Mouse (Mus musculus) cortical plate, adult 2 months (tissue): ENCODE data around the gene Lrig1.

ENCODE experiments used
- CTCF ChIP-seq: fragments of 200-500 bp; IDR thresholded peaks from 2 replicates; pipeline ENCODE4 v1.5.1; 2011; ENCODE audit warnings: mild to moderate bottlenecking, control low read depth, low read length; ENCODE audit not compliant: insufficient read depth; ENCODE audit errors: extremely low read depth
- POLR2A ChIP-seq: fragments of 200-500 bp; IDR thresholded peaks from 2 replicates; pipeline ENCODE4 v1.6.1; 2011; ENCODE audit warnings: mild to moderate bottlenecking, low read length, control low read depth; ENCODE audit not compliant: insufficient read depth; ENCODE audit errors: extremely low read depth

DNA sequence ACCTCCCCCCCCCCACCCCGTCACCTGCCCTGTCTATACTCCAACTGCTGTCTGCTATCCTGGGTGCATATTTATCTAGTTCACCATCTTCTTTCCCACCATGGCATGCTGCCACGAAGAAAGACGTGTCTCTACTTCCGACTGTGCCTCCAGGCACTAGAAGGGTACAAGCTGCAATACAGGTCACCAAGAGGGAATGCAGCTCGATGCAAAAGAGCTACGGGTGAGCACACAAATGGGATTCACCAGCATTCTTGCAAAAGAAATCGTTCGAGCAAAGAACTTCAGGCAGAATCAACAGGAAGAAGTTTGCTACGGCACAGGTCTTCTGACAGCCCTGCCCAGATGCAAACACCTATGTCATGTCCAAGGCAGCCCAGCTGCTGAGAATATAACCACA, 65.2 kb downstream of the Lrig1 start:
- TF ChIP-seq CTCF (no peak), POLR2A (no peak)
